Mouse (Mus musculus): ENCODE data around the gene Elk3.

The Elk3 gene

DNA sequence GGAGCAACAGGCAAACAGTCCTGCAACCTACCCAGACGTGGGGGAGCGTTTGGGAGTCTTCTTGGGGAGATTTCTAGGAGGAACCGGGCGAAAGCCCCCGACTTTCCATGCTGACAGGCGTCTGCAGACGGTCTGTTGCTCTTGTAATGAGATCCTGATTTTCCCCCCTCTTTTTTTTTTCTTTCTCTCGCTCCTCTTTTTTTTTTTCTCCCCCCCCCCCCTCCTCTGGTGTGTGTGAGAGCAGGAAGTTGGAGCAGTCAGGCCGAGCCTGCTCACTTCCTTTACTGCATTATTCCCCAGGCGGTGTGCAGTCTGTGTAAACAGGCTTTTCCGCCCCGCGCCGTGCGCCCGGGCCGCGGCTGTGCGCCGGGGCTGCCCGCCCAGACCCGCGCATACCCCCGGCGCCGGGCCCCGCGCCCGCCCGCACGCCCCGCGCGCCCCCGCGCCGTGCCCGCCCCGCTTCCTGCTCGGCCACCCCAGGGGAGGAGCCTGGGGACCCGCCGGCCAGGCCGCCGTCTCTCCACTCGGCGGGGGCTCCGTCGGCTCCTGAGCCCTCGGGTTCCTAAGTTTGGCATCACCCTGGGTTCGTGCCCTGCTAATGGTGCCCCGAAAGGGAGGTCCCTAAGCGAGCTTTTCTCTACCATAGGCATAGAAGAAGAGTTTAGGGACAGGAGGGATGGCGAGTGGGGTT, at the start of gene Elk3:
Gene Elk3 (minus strand): TSS at position 415 of the 691 bp plus-strand sequence.
- in situ Hi-C loops (cut with MboI, MseI) = no loop called here

DNA sequence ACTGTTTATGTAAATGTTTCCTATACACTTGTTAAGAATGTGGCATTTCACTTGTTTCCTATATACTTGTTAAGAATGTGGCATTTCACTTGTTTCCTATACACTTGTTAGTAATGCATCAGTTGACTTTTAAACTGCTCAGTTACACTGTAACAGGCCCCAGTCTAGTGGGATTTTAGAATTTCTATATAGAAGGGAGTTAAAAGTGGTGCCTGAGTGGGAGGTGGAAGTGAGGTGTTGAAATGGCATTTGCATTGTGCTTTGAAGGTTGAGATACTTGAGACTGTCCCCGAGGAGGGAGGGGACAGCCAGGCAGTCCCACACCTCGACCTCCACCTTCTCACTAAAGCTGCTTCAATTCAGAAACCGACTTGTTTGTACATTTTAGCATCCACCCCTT, 49.7 kb upstream of the Elk3 start:
- in situ Hi-C loops (cut with MboI, MseI) = loop anchor here (25.0 kb wide), 1 partner anchor 1498 kb away; no protein-coding TSS in a partner anchor

DNA sequence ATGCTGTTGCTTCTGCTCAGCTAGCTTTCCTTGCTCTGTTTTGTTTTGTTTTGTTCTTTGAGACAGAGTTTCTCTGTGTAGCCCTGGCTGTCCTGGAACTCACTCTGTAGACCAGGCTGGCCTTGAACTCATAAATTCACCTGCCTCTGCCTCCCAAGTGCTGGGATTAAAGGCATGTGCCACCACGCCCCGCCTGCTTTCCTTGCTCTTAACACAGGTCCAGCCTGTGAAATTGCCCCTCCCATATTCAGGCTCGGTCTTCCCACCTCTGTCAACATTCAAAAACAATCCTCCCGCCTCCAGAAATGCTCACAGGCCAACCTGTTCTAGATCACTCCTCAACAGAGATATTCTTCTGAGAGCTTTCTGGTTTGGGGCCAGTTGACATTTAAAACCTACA, 49.3 kb upstream of the Elk3 start:
- in situ Hi-C loops (cut with MboI, MseI) = loop anchor here (25.0 kb wide), 1 partner anchor 1498 kb away; no protein-coding TSS in a partner anchor

DNA sequence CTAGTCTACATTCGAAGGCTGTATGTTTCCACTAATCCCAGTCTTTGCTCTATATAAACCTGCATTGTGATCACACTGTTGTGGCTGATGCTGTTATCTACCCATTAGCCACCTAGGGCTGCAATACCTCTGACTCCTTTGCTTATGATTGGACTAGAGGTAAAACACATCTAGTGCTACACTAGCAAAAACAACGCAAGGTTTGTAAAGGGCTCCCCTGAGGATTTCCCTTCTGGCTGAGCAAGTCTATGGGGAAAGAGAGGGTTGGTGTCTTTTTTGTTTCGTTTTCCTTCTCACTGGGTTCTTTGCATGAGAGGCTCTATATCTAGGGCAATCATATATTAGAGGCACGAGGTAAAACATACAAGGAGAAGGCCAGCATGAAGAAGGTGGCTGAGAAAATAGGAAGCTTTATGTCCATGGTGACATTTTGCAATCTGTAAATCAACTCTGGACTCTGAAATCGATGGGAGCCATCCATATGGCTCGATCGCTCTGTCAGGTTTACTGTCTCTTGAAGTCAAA, 48.5 kb upstream of the Elk3 start:
- in situ Hi-C loops (cut with MboI, MseI) = loop anchor here (5.0 to 25.0 kb wide), 3 partner anchors 57 to 1497 kb away; no protein-coding TSS in a partner anchor

DNA sequence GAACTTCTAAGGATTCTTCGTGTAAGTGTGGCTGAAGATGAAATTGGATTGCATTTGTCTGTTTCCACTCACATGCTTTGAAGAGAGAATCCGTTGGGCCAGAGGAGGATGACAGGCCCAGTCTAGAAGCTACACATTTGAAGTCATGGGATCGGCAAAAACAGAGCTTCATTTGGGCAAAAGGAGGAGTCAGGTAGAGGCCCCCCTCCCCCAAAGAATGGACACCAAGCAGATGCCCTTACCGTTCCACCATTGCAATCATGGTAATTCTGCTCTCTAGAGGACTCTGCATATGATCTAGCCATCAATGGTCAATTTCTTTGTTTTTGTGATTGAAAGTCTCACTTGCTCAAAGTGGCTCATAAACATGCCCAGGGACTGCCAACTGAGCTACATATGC, 47.9 kb upstream of the Elk3 start:
- in situ Hi-C loops (cut with MboI, MseI) = loop anchor here (5.0 to 25.0 kb wide), 3 partner anchors 57 to 1497 kb away; no protein-coding TSS in a partner anchor

DNA sequence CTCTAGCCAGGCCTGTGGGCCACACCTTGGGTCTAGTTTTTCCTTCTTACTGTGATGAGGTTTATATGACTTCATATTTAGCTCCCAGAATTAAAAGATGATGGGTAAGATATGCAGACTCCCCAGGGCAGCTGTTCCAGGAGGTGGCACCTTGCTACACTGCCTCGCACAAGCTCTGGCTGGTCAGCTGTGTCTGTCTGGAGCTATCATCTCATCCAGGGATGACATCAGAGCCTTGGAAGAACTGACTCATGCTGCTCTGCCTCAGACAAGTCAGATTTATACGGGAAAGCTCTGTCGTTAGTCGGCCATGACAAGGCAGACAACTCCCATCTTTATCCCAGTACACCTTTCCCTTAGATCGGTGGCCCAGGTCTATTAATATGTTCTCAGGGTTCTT, 46.2 kb upstream of the Elk3 start:
- in situ Hi-C loops (cut with MboI, MseI) = loop anchor here (5.0 to 25.0 kb wide), 3 partner anchors 55 to 1495 kb away; no protein-coding TSS in a partner anchor

GRCm38 (mm10) chr10:93356122-93356521, 45.2 kb upstream of the Elk3 start:
- in situ Hi-C loops (cut with MboI, MseI) = loop anchor here (5.0 to 25.0 kb wide), 3 partner anchors 54 to 1494 kb away; no protein-coding TSS in a partner anchor

DNA sequence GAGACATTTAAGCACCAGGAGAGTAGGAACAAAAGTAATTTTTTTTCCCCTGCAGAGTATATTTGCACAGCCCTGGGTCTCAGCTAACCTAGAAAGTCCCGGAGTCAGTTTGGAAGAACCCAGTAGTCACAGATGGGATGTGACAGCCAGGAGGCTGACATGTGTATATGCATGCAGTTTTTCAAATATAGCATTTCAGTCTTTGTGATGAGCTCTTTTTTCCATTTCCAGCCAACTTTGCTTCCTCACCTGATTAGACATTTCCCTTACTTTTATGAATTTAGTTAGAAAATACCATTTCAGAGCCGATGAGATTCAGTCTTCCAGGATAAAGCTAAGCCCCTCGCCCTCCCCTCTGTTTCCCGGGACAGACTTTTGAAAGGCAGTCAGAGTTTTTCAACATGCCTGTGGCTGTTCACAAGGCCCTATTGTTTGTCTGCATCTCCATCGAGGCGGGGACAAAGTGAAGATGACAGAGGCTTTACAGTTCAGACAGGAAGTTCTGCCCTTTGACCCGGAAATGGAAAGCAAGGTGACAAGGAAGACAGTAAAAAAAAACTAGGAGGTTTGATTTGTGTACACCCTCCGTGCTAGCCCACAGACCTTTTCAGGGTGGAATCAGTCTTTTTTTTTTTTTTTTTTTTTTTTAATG, 44.5 kb upstream of the Elk3 start:
- in situ Hi-C loops (cut with MboI, MseI) = loop anchor here (5.0 to 25.0 kb wide), 3 partner anchors 53 to 1493 kb away; no protein-coding TSS in a partner anchor

DNA sequence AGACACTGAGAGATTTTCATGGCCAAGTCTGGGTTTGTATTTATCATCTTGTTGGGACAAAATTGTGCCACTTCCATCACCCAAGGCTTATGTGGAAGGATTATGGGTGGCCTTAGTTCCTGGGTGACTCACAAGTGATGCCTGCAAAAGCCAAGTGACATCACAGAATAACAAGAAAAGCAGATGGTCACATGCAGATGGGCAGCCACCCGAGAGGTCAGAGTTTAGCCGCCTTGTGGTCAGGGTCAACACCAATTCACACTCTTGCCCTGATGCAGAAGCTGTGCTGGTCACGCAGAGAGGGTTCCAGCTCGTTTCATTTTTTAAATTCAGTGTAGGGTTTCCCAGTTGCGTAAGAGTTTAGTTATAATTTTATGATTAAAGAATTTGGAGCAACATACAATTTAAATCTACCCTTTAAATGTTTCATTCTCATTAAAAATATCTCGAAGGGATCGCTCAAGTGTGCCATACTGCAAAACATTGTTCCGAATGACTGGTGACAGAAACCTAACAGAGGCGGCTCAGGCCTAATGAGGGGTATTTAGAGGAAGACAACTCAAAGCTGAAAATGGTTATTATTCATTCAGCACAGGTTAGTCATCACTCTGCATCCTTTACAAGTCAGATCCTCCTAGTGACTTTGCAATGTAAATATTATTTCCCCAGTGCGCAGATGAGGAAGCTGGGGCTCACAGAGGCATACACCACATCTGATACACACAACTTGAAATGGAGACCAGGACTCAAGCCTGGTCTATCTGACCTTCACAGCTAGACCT, 42.8 kb upstream of the Elk3 start:
- in situ Hi-C loops (cut with MboI, MseI) = loop anchor here (25.0 kb wide), 1 partner anchor 1491 kb away; no protein-coding TSS in a partner anchor

DNA sequence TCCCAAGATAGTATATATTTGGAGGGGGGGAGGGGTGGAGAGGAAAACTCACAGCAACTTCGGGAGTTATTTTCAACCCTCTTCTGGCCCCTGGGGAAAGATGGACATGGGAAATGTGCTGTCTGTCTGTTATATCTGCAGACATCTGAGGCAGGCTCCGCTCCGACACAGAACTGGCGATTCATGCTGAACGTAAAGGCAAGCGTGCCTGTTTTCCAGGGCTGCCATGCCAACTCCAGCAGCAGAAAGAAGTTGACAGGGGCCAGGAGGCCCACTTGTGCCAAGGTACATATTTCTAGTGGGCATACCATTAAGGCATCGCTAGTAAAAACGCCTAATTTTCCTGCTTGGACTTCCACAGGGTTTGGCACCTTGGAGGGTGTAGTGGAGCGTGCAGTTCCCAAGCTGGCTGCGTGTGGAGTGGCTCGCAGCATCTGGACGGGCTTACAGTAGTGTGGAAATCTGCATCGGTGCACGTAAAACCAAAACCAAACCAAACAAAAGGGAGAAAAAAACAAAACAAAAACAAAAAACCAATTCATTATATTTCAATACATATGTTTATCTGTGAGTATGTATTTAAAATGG, 37.1 kb upstream of the Elk3 start:
- in situ Hi-C loops (cut with MboI, MseI) = no loop called here

DNA sequence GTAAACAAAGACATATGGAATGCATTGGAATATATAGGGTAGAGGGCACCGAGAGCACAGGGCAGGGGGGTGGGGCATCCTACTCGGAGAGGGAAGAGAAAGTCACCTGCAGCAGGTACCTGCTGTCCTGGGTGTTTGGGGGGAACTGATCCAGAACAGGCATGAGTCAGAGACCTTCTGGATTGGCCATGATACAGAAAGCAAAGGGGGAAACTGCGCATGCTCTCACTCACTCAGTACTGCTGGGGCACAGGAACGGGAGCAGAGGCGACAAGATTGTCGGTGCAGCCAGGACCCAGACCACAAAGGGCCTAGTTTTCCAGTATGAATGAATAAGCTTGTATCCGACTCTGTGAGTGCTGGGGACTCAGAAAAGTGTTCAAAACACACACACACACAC, 36.5 kb upstream of the Elk3 start:
- in situ Hi-C loops (cut with MboI, MseI) = no loop called here

GRCm38 (mm10) chr10:93346208-93346936, 35.4 kb upstream of the Elk3 start:
- in situ Hi-C loops (cut with MboI, MseI) = no loop called here

GRCm38 (mm10) chr10:93345497-93345896, 34.6 kb upstream of the Elk3 start:
- in situ Hi-C loops (cut with MboI, MseI) = no loop called here

DNA sequence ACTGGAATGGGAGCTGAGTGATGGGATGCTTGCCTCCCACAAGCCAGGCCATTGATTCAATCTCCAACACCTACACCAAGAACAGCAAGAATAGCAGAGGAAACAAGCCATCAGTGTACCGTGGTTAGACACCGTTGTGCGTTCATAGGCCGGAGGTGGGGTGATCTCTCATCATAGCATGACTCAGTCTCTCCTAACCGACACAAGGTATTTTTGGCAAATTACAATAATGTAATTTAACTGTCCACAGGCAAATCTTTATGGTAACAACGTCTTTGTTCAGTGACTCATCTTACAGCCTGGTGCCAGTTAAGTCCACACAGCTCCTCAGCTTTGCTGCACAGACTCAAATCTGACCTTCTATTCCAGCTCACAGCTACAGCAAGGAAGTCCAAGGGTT, 32.5 kb upstream of the Elk3 start:
- in situ Hi-C loops (cut with MboI, MseI) = no loop called here

GRCm38 (mm10) chr10:93342986-93343385, 32.1 kb upstream of the Elk3 start:
- in situ Hi-C loops (cut with MboI, MseI) = no loop called here

DNA sequence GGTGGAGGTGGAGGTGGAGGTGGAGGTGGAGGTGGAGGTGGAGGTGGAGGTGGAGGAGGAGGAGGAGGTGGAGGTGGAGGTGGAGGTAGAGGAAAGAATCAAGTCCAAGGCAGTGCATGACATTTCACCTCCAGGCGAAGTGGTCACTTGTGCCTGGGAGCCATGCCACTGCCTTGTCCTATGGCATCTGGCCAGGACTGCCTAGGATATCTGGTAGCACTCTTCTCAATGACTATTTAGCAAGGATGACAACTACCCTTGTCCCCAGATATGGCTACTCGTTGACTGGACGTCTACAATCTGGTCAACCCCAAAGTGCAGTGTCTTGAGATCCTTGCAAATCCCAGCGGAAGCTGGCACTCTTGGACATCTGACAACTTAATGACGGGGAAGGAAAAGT, 27.6 kb upstream of the Elk3 start:
- in situ Hi-C loops (cut with MboI, MseI) = no loop called here

DNA sequence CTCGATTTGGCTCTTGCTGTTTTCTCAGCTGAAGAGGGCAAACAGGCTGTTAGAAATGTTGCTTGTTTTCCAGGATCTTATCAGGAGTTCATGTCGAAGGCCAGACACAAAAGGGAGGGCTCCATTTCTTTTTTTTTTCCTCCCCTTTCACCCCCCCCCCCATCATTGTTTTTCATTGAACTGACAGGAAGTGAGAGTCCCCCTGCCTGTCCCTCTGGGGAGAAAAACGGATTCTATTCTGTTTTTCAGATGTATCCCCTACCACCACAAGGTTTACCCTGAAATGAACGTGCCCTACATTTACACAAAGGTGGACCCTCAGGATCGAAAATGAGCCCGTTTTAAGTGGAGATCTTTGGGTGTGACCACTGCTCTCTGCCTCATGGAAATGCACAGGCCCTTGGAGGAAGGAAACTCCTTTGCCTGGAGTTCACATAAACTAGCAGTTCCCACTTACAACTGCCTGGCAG, 25.6 kb upstream of the Elk3 start:
- in situ Hi-C loops (cut with MboI, MseI) = no loop called here

DNA sequence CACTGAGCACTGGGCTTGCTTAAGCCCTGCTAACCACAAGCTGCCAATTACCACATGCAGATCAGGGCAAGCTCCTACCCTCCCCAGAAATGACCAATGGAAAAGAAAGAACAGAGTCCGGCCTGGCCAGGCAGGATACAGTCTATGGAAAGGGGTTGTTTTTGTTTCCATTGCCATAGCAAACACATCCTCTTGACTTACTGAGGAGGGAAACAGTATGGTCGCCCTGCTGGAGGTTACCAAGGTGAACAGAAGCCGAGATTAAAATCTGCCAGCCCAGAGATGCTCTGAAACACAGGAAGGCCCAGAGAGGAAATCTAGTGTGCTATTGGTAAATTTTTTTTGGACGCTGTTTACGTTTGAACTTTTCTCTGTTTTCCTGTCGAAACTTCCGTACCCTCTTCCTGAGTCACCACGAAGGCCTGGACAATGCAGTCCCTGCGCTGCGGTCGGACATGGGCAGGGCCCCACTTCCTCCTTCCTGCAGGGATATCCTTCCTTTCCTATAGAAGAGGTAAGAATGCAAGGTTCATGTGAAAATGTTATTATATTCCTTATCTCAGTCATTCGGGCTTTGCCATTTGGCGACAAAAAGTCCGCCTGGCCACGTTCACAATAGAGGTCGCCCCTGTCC, 25.0 kb upstream of the Elk3 start:
- in situ Hi-C loops (cut with MboI, MseI) = no loop called here

- in situ Hi-C loops (cut with MboI, MseI) = no loop called here
Measured at GRCm38 (mm10) chr10:93335001-93335400, 24.1 kb upstream of the Elk3 start.

GRCm38 (mm10) chr10:93333239-93333638, 22.3 kb upstream of the Elk3 start:
- in situ Hi-C loops (cut with MboI, MseI) = no loop called here

Data from regulatory T cell (primary cell).